Mouse (Mus musculus): ENCODE results near the gene Svopl. TPM values are rescaled to one million over a fixed set of nuclear protein-coding genes. Genes with fewer than 3 reads are reported as not detected.

The Svopl gene
- 3.5 and 3.8 TPM in 2 replicates for polyA plus RNA-seq (2015; fragmentation: Nextera tagmentation; extraction: Ambion mirVana)

DNA sequence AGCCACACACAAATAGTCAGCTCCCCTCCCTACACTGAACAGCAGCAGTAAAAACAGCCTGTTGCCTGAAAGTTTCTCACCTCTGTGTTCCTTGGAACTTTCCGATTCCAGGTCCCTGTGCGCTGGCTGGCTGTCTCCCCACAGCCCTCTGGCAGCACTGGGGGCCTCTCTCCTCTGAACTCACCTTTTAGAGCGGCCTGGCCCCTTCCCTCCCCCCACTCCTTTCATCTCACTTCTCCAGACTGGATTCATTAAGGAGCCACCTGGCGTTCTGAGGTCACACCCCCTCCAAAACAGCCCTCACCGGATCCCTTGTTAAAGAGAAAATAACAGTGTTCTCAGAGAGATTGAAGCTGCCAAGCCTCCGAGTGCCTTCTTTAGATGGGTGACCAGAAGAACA is at the start of gene Svopl:
Gene Svopl, minus strand, starts transcription at position 159 of the 400 bp plus-strand sequence.

Other genes starting within 250 kb of the Svopl start
- gene Trim24, start 176.2 kb downstream of the Svopl start, polyA plus RNA-seq (2015; fragmentation: Nextera tagmentation; extraction: Ambion mirVana), result 9.7 and 12.5 TPM in 2 replicates
- gene Tmem213, start 62.3 kb upstream of the Svopl start, polyA plus RNA-seq (2015; fragmentation: Nextera tagmentation; extraction: Ambion mirVana), result 0.68 and 0.91 TPM in 2 replicates
- 0.59 and 2.0 TPM in 2 replicates for gene Atp6v0a4, start 77.6 kb upstream of the Svopl start, polyA plus RNA-seq (2015; fragmentation: Nextera tagmentation; extraction: Ambion mirVana)
- gene D630045J12Rik, start 207.0 kb upstream of the Svopl start, polyA plus RNA-seq (2015; fragmentation: Nextera tagmentation; extraction: Ambion mirVana), result 2.5 and 3.1 TPM in 2 replicates